Mouse (Mus musculus) thymus, adult 2 months (tissue): ENCODE measurements around the gene Emilin2.

ENCODE experiments used
- CTCF ChIP-seq: fragments of 200-500 bp; IDR thresholded peaks from 2 replicates; pipeline ENCODE4 v1.5.1; 2012; ENCODE audit warnings: mild to moderate bottlenecking, control low read depth, low read length, moderate library complexity, borderline replicate concordance; ENCODE audit not compliant: control insufficient read depth, poor library complexity, insufficient read depth; ENCODE audit errors: extremely low read depth
- POLR2A ChIP-seq: fragments of 200-500 bp; IDR thresholded peaks from 2 replicates; pipeline ENCODE4 v1.6.1; 2012; ENCODE audit warnings: mild to moderate bottlenecking, low read length, control low read depth, moderate library complexity; ENCODE audit not compliant: control insufficient read depth, poor library complexity, insufficient read depth; ENCODE audit errors: extremely low read depth

DNA sequence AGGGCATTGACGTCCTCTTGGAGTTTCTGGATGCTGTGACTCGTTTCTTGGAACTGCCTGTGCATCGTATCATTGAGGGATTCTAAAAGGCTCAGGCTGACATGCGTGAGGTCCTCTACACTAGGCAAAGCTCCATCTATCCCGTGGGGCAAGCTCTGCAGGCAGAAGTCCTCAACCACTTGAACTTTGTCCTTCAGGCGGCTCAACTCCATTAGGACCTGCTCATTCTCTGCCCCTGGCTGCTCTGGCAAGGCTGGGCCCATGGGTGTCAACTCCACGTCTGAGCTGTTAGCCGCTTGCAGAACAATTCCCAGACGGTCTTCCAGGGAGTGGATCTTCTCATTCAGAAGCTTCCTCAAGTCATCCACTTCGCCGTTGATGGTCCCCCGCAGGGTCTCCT lies 37.9 kb downstream of the Emilin2 start:
- TF ChIP-seq CTCF (no peak), POLR2A (no peak)
